Mouse (Mus musculus): ENCODE data around the gene Pelo. TPM values are rescaled to one million over a fixed set of nuclear protein-coding genes. Genes with fewer than 3 reads are reported as not detected.

Gene Pelo
- polyA plus RNA-seq, 1 experiment from 2014 or later = 4.8 TPM

DNA sequence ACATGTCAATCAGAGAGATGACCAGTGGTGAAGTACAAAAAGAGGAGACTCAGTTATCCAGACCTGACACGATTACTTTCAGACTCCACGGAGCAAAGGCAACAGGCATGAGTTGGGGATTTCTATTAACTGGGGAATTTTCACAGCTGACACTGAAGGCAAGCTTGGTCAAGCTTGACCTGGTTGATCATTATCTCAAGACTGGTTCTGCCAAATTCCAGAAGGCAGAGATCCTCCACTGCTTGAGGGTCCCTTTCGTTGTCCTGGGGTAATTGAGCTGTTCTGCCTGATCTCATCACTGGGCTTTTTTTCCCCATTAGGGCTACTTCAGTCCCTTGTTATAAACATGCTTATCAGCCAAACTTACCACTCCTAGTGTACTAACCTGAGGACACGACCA, 19.6 kb upstream of the Pelo start:
- Histone ChIP-seq H3K27me3 (replicated peaks; ENCODE audit: control insufficient read depth, insufficient read depth, low read length) (no peaks in the 10 kb centered on the region), H3K9ac (ENCODE audit: low read depth, low read length) (no peak overlapping the region), H3K27ac (ENCODE audit: low read depth, low read length) (no peak overlapping the region), H3K4me3 (ENCODE audit: low read depth, low read length) (no peak overlapping the region), H3K36me3 (ENCODE audit: control insufficient read depth, insufficient read depth) (no peaks in the 10 kb centered on the region), H3K4me2 (replicated peaks; ENCODE audit: low read depth) (no peak overlapping the region), H3K4me1 (replicated peaks; ENCODE audit: control insufficient read depth, insufficient read depth, low read length) (no peaks in the 10 kb centered on the region), H3K9me3 (ENCODE audit: control insufficient read depth) (no peaks in the 10 kb centered on the region)
- TF ChIP-seq CTCF (IDR thresholded peaks at IDR 0.05; ENCODE audit: low read depth) = no peak
- ATAC-seq = no peak
- 45% methylated on average over 4 of the region's 4 CpGs for WGBS

- WGBS = 88% methylated on average over 8 of the region's 8 CpGs
- ATAC-seq = no peak
- no peak overlapping the region for H3K27ac ChIP-seq (ENCODE audit: low read depth, low read length)
- no peaks in the 10 kb centered on the region for H3K27me3 ChIP-seq (replicated peaks; ENCODE audit: control insufficient read depth, insufficient read depth, low read length)
- no peak overlapping the region for H3K9ac ChIP-seq (ENCODE audit: low read depth, low read length)
- H3K4me1 ChIP-seq (replicated peaks; ENCODE audit: control insufficient read depth, insufficient read depth, low read length) = no peaks in the 10 kb centered on the region
- no peak overlapping the region for H3K4me2 ChIP-seq (replicated peaks; ENCODE audit: low read depth)
- TF ChIP-seq CTCF (IDR thresholded peaks at IDR 0.05; ENCODE audit: low read depth) = no peak
- no peaks in the 10 kb centered on the region for H3K36me3 ChIP-seq (ENCODE audit: control insufficient read depth, insufficient read depth)
- no peak overlapping the region for H3K4me3 ChIP-seq (ENCODE audit: low read depth, low read length)
- no peaks in the 10 kb centered on the region for H3K9me3 ChIP-seq (ENCODE audit: control insufficient read depth)
These were observed 17.4 kb upstream of the Pelo start for GRCm38 (mm10) chr13:115107436-115107835.

DNA sequence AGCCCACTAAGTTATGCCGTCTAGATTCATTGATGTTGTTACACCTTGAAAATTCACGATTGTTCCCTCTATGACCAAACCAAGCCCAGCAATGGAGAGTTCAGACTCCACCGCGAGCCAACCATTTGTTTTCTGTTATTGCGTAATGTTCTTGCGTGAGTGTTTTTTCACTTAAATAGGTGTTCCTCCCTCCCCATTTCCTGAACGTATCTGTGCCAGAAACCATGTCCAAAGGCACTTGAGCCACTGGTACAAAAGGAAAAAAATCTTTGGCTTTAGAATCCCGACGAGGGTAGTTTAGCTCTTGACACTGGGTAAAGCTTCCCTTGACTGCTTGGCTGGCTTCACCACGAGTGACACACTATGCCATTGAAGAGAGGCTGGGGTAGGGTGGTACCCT, 16.2 kb upstream of the Pelo start:
- no peak overlapping the region for H3K9ac ChIP-seq (ENCODE audit: low read depth, low read length)
- ATAC-seq = no peak
- no peaks in the 10 kb centered on the region for H3K27me3 ChIP-seq (replicated peaks; ENCODE audit: control insufficient read depth, insufficient read depth, low read length)
- H3K9me3 ChIP-seq (ENCODE audit: control insufficient read depth) = no peaks in the 10 kb centered on the region
- no peak overlapping the region for H3K27ac ChIP-seq (ENCODE audit: low read depth, low read length)
- H3K4me1 ChIP-seq (replicated peaks; ENCODE audit: control insufficient read depth, insufficient read depth, low read length) = peaks cover 2% of the 10 kb centered on the region; the same call in 1 of the 2 replicates
- no peak overlapping the region for H3K4me2 ChIP-seq (replicated peaks; ENCODE audit: low read depth)
- H3K36me3 ChIP-seq (ENCODE audit: control insufficient read depth, insufficient read depth) = no peaks in the 10 kb centered on the region
- no peak overlapping the region for H3K4me3 ChIP-seq (ENCODE audit: low read depth, low read length)
- WGBS = 78% methylated on average over 10 of the region's 10 CpGs
- no peak for TF ChIP-seq CTCF (IDR thresholded peaks at IDR 0.05; ENCODE audit: low read depth)

GRCm38 (mm10) chr13:115102754-115103153, 12.8 kb upstream of the Pelo start:
- Histone ChIP-seq H3K9me3 (ENCODE audit: control insufficient read depth) (no peaks in the 10 kb centered on the region), H3K4me1 (replicated peaks; ENCODE audit: control insufficient read depth, insufficient read depth, low read length) (peaks cover 5% of the 10 kb centered on the region; the same call in 1 of the 2 replicates), H3K9ac (ENCODE audit: low read depth, low read length) (no peak overlapping the region), H3K4me2 (replicated peaks; ENCODE audit: low read depth) (no peak overlapping the region), H3K27me3 (replicated peaks; ENCODE audit: control insufficient read depth, insufficient read depth, low read length) (no peaks in the 10 kb centered on the region), H3K36me3 (ENCODE audit: control insufficient read depth, insufficient read depth) (no peaks in the 10 kb centered on the region), H3K27ac (ENCODE audit: low read depth, low read length) (no peak overlapping the region), H3K4me3 (ENCODE audit: low read depth, low read length) (no peak overlapping the region)
- no peak for ATAC-seq
- WGBS = 97% methylated on average over 2 of the region's 2 CpGs
- no peak for TF ChIP-seq CTCF (IDR thresholded peaks at IDR 0.05; ENCODE audit: low read depth)

GRCm38 (mm10) chr13:115101355-115102191, 11.6 kb upstream of the Pelo start, which contains the start of the genes Gm49395 and Itga1:
Gene Gm49395 (minus strand): TSS chr13:115101921.
Gene Itga1 (minus strand): TSS chr13:115101964.
- H3K9me3 ChIP-seq (ENCODE audit: control insufficient read depth) = no peaks in the 10 kb centered on the region
- H3K36me3 ChIP-seq (ENCODE audit: control insufficient read depth, insufficient read depth) = no peaks in the 10 kb centered on the region
- peak within 1 kb of the TSS; percentile 92 for H3K4me2 ChIP-seq (replicated peaks; ENCODE audit: low read depth)
- peak within 1 kb of the TSS; percentile 84 for H3K27ac ChIP-seq (ENCODE audit: low read depth, low read length)
- no peaks in the 10 kb centered on the region for H3K27me3 ChIP-seq (replicated peaks; ENCODE audit: control insufficient read depth, insufficient read depth, low read length)
- H3K9ac ChIP-seq (ENCODE audit: low read depth, low read length) = peak within 1 kb of the TSS; percentile 53
- peak; percentile 55 for TF ChIP-seq CTCF (IDR thresholded peaks at IDR 0.05; ENCODE audit: low read depth)
- H3K4me3 ChIP-seq (ENCODE audit: low read depth, low read length) = peak within 1 kb of the TSS; percentile 68
- peaks cover 5% of the 10 kb centered on the region for H3K4me1 ChIP-seq (replicated peaks; ENCODE audit: control insufficient read depth, insufficient read depth, low read length)
- under 1% methylated on average over 39 of the region's 39 CpGs for WGBS
- ATAC-seq = peak; percentile 88

DNA sequence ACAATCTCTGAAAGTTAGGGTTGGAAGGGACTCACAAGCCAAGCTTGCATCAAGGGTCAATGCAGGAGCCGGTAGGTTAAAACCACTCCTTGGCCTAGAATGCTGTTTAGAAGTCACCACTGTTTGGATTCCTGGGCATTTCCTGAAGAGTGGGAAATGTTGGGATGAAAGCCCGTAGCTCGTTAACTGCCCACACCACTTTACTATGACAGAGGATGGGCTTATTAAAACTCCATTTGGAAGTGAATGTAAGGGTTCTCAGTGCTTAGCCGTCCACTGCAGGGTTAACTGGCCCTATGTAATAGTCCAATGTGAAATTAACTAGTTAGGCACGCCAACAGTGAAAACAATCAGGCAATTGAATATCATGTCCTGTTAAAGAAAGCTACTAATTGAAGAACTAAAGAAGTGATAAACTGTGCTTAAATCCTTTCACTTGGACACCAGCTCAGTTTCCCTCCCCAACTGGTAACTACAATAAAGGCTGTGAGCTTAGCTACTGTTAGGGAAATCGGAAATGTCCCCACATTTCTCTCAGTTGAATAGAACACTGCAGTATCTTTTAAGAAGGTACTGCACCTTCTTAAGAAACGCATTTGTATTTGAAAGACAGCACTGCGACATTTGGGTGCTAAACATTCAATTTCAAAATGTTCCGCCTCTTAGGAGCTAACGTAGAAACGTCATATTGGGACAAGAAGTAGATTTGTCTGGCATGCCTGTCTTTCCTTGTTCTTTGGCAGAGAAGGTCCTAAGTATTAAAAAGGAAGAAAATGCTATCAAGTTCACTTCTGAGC, 10.6 kb upstream of the Pelo start:
- TF ChIP-seq CTCF (IDR thresholded peaks at IDR 0.05; ENCODE audit: low read depth) = no peak
- WGBS = 49% methylated on average over 11 of the region's 11 CpGs
- Histone ChIP-seq H3K4me1 (replicated peaks; ENCODE audit: control insufficient read depth, insufficient read depth, low read length) (peaks cover 5% of the 10 kb centered on the region), H3K36me3 (ENCODE audit: control insufficient read depth, insufficient read depth) (no peaks in the 10 kb centered on the region), H3K4me2 (replicated peaks; ENCODE audit: low read depth) (peak overlapping the region; percentile 92), H3K27ac (ENCODE audit: low read depth, low read length) (peak overlapping the region; percentile 84), H3K4me3 (ENCODE audit: low read depth, low read length) (peak overlapping the region; percentile 68), H3K27me3 (replicated peaks; ENCODE audit: control insufficient read depth, insufficient read depth, low read length) (no peaks in the 10 kb centered on the region), H3K9ac (ENCODE audit: low read depth, low read length) (0 out of 2 replicates have a peak overlapping the region, but pooled peaks have one; percentile 53), H3K9me3 (ENCODE audit: control insufficient read depth) (no peaks in the 10 kb centered on the region)
- no peak for ATAC-seq
